Comparison of ENCODE assay signal across 23 mouse cellular contexts in the genomic region with DNA sequence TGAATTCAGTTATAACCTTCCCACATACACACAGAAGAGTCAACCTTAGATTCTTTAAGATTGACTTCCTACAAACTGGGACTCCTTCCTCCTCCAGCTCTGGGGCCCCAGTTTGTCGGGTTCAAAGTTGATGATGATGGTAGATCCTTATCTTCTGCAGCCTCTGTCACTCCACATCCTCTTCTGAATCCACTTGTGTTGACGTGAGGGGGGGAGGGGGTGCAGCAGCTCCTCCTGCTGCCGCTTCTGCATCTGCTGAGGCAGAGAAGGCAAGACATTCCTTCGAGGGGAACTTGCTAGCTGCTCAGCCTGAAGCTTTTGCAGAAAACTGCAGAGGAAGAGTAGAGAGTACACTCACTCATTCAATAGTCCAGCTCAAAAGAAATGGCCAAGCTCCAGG. TPM values are rescaled to one million over a fixed set of nuclear protein-coding genes. Genes with fewer than 3 reads are reported as not detected.
DNase-seq lines count a peak whose midpoint lies in the region; ATAC-seq lines count a peak whose summit lies in the region.
"Had no signal": no experiment of that assay in that cellular context is flagged by ENCODE, and none has a peak within 500 bp of the region (broad histone marks: within the 10 kb centered on the region; RNA-seq: fewer than 3 reads in every experiment).

No protein-coding gene starts in this region.

- 0 out of 2 replicates have a peak, but pooled peaks cover 4% of the 10 kb centered on the region for H3K9me3 ChIP-seq in hindbrain, embryonic 13.5 days
- H3K9me3 ChIP-seq: embryonic facial prominence, embryonic 10.5 days; hindbrain, embryonic 10.5 days; lung, embryonic 15.5 days; midbrain, embryonic 13.5 days had no signal

- ATAC-seq in common myeloid progenitor, adult 5-6 weeks (replicated peaks; ENCODE audit: low read depth, poor library complexity, severe bottlenecking): peak; percentile 23
- ATAC-seq in megakaryocyte progenitor cell, adult 5-6 weeks (replicated peaks; ENCODE audit: poor library complexity): peak; percentile 40
- no peak for ATAC-seq in erythroid progenitor cell, adult 5-6 weeks (replicated peaks; ENCODE audit: low FRiP score, poor library complexity, severe bottlenecking)
- ATAC-seq in hindbrain, embryonic 13.5 days (ENCODE audit: low FRiP score): no peak
- ATAC-seq: midbrain, embryonic 13.5 days had no signal

- H3K9ac ChIP-seq in hindbrain, embryonic 13.5 days: no peak overlapping the region
- H3K9ac ChIP-seq: forebrain, embryonic 12.5 days; lung, embryonic 15.5 days; midbrain, embryonic 13.5 days had no signal

- H3K36me3 ChIP-seq in hindbrain, embryonic 13.5 days: no peaks in the 10 kb centered on the region
- H3K36me3 ChIP-seq: embryonic facial prominence, embryonic 10.5 days; forebrain, embryonic 12.5 days; hindbrain, embryonic 10.5 days; lung, embryonic 15.5 days; midbrain, embryonic 13.5 days had no signal

- no peak overlapping the region for H3K4me3 ChIP-seq in hindbrain, embryonic 13.5 days
- H3K4me3 ChIP-seq: embryonic facial prominence, embryonic 10.5 days; forebrain, embryonic 12.5 days; hindbrain, embryonic 10.5 days; layer of hippocampus, adult 2 months; lung, embryonic 15.5 days; midbrain, embryonic 13.5 days; myocyte had no signal

- peak; percentile 92 for DNase-seq in heart, adult 11 months
- DNase-seq in heart, adult 9 months (ENCODE audit: low spot score in 2 of 2): no peak
- DNase-seq in thymus, postnatal 10 days (ENCODE audit: low spot score in 2 of 2): peak; percentile 18 to 23
- DNase-seq in thymus, postnatal 36 days: no peak
- DNase-seq: adrenal gland, postnatal 10 days; cerebellum, adult 11-12 months; cerebellum, postnatal 36 days; gastrocnemius, postnatal 10 days; kidney, adult 18-20 months; layer of hippocampus, postnatal 36 days; lung, postnatal 4 days had no signal

- no peak overlapping the region for H3K4me2 ChIP-seq in hindbrain, embryonic 13.5 days
- H3K4me2 ChIP-seq: forebrain, embryonic 12.5 days; lung, embryonic 15.5 days; midbrain, embryonic 13.5 days had no signal

- H3K27ac ChIP-seq in hindbrain, embryonic 13.5 days: no peak overlapping the region
- H3K27ac ChIP-seq: embryonic facial prominence, embryonic 10.5 days; forebrain, embryonic 12.5 days; hindbrain, embryonic 10.5 days; kidney, postnatal 0 days; layer of hippocampus, adult 2 months; lung, embryonic 15.5 days; midbrain, embryonic 13.5 days had no signal

- no peaks in the 10 kb centered on the region for H3K27me3 ChIP-seq in hindbrain, embryonic 13.5 days
- H3K27me3 ChIP-seq: forebrain, embryonic 12.5 days; lung, embryonic 15.5 days; midbrain, embryonic 13.5 days had no signal

- 85% methylated on average over 4 of the region's 4 CpGs for WGBS in hindbrain, embryonic 13.5 days

- no peaks in the 10 kb centered on the region for H3K4me1 ChIP-seq in hindbrain, embryonic 13.5 days (replicated peaks)
- H3K4me1 ChIP-seq: forebrain, embryonic 12.5 days; hindbrain, embryonic 10.5 days; lung, embryonic 15.5 days; midbrain, embryonic 13.5 days had no signal

RNA-seq across cellular contexts. Expression of gene Adgre1, which starts 16.9 kb away (rescaled TPM):
- total RNA-seq in common myeloid progenitor, adult 5-6 weeks (2017): 2.4 and 9.0 TPM in 2 replicates
- total RNA-seq in megakaryocyte progenitor cell, adult 5-6 weeks (2015): 4.7 and 5.5 TPM in 2 replicates
- 10.7 and 14.8 TPM in 2 replicates for total RNA-seq in megakaryocyte progenitor cell, adult 5-6 weeks (2017)
- total RNA-seq in erythroid progenitor cell, adult 5-6 weeks (2015; ENCODE audit: low replicate concordance): 7.1 and 17.3 TPM in 2 replicates
- 13.1 and 25.4 TPM in 2 replicates for total RNA-seq in erythroid progenitor cell, adult 5-6 weeks (2017; ENCODE audit: low replicate concordance)
- 4.7 and 6.9 TPM in 2 replicates for polyA plus RNA-seq in hindbrain, embryonic 13.5 days (2015; fragmentation: Nextera tagmentation; extraction: Ambion mirVana)

Comparison
In these comparisons a context has a peak if more than half of its experiments do, and no peak if none do; other contexts are left out.
1. DNase-seq: peak in heart, adult 11 months (single experiment) and thymus, postnatal 10 days (2 of 2); none in heart, adult 9 months (0 of 2) and thymus, postnatal 36 days (0 of 2).
2. ATAC-seq: peak in common myeloid progenitor, adult 5-6 weeks (single experiment) and megakaryocyte progenitor cell, adult 5-6 weeks (single experiment); none in erythroid progenitor cell, adult 5-6 weeks (single experiment) and hindbrain, embryonic 13.5 days (single experiment).